Mouse (Mus musculus) spleen, adult 2 months (tissue): Measurements from ENCODE around the gene Gadd45b. TPM values are rescaled to one million over a fixed set of nuclear protein-coding genes. Genes with fewer than 3 reads are reported as not detected.
A peak's percentile ranks its signal among the peaks of the same experiment; 100 is the strongest.

ENCODE experiments used
- DNase-seq, 2 experiments: peaks; one replicate each; pipeline versions ENCODE4 v3.0.0 to v3.0.0-alpha.2; 2012 to 2021; ENCODE audit warnings: low spot score in 2 of 2, low read depth in 1 of 2
- H3K27ac ChIP-seq: fragments of 200-500 bp; 2 replicates; pipeline ENCODE4 v1.5.1; 2012; ENCODE audit warnings: low read length, inconsistent platforms; ENCODE audit not compliant: insufficient read depth
- H3K27me3 ChIP-seq: fragments of 200-500 bp; 2 replicates; pipeline ENCODE4 v1.6.1; 2012; ENCODE audit warnings: mild to moderate bottlenecking, moderate library complexity, low read length, inconsistent platforms; ENCODE audit not compliant: control insufficient read depth, insufficient read depth
- H3K36me3 ChIP-seq: fragments of 200-500 bp; 2 replicates; pipeline ENCODE4 v1.6.1; 2012; ENCODE audit warnings: mild to moderate bottlenecking, low read length, inconsistent platforms; ENCODE audit not compliant: control insufficient read depth, insufficient read depth
- H3K4me1 ChIP-seq: fragments of 200-500 bp; 2 replicates; pipeline ENCODE4 v1.6.1; 2011; ENCODE audit warnings: inconsistent platforms; ENCODE audit not compliant: control insufficient read depth, insufficient read depth, insufficient read length
- H3K4me3 ChIP-seq: fragments of 200-500 bp; 2 replicates; pipeline ENCODE4 v1.5.1; 2011; ENCODE audit warnings: mild to moderate bottlenecking, inconsistent platforms; ENCODE audit not compliant: insufficient read depth, insufficient read length; ENCODE audit errors: extremely low read depth
- CTCF ChIP-seq: fragments of 200-500 bp; IDR thresholded peaks from 2 replicates; pipeline ENCODE4 v1.5.1; 2011; ENCODE audit warnings: mild to moderate bottlenecking, inconsistent platforms; ENCODE audit not compliant: insufficient read depth, insufficient read length, insufficient replicate concordance; ENCODE audit errors: extremely low read depth
- POLR2A ChIP-seq: fragments of 200-500 bp; IDR thresholded peaks from 2 replicates; pipeline ENCODE4 v1.6.1; 2011; ENCODE audit warnings: low read depth, low read length, inconsistent platforms
- WGBS: fragments of 180-500 bp; shearing (Covaris S2); methylation state at CpG from one replicate; pipeline ENCODE4 v1.1.7; 2018; 5-methylcytosine and 5-hydroxymethylcytosine counted together
- polyA plus RNA-seq: library from polyadenylated mRNA; depleted of rRNA; stranded (reverse); fragments of >200 nt; gene quantifications from 2 replicates; pipeline ENCODE4 v1.2.3, GENCODE M21; 2012

Gene Gadd45b
- polyA plus RNA-seq, 1 experiment: 35.7 TPM

DNA sequence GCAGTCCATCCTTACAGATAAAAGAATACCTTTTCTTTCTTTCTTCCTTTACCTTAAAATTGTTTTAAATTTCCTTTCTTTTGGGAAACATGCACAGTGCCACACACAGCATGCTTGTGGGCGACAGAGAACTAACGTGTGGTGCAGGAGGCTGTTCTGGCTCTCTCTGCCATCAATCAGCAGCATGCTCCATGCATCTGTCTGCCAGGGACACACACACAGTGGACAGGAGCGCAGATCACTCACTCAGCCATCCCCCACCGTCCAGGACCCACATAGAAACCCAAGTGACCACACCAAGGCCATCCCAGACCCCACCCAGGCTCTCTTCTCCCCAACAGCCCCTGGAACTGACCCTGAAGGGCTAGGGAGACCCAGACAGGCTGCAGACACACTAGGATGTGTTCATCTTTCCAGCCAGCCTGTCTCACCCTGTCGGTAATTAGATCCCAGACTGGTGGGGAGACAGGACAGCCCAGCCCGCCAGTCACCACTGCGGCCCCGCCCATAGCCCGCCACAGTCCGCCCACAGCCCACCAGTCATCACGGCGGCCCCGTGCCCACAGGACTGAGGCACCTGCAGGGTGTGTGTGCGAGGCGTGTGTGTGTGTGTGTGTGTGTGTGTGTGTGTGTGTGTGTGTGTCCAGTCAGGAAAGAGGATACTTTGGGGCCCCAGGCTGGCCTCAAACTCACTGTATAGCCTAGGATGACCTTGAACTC, 9.1 kb downstream of the Gadd45b start:
- WGBS: 23% methylated on average over 14 of the region's 15 CpGs
- H3K27me3 ChIP-seq: no peaks in the 10 kb centered on the region

DNA sequence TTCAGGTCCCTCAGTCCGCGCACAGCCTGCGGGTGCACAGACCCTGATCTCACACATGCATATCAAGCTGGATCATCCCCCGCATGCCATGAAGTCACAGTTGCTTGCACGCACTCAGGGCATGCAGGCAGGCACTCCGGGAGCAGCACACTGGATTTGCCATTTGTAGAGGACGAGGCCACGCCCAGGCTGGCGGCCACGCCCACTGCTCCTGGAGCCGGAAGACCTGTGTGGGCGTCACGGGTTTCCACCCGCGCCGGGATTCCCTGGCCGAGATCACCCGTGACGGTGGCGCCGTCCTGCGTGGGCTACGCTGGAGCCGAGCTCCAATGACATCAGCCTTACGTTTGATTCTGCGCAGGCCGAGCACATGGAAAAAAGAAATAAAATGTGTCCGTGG, 9.8 kb downstream of the Gadd45b start:
- Histone ChIP-seq H3K4me1 (peaks cover 46% of the 10 kb centered on the region), H3K27ac (no peak overlapping the region)
- DNase-seq: peak in 1 of 2 experiments; percentile 68

More for the DNA sequence above, 9.1 kb downstream of the Gadd45b start:
- H3K36me3 ChIP-seq: no peaks in the 10 kb centered on the region
- peaks cover 46% of the 10 kb centered on the region for H3K4me1 ChIP-seq
- no peak overlapping the region for H3K27ac ChIP-seq
- no peak overlapping the region for H3K4me3 ChIP-seq
- DNase-seq: no peak
- TF ChIP-seq POLR2A (no peak), CTCF (no peak)

DNA sequence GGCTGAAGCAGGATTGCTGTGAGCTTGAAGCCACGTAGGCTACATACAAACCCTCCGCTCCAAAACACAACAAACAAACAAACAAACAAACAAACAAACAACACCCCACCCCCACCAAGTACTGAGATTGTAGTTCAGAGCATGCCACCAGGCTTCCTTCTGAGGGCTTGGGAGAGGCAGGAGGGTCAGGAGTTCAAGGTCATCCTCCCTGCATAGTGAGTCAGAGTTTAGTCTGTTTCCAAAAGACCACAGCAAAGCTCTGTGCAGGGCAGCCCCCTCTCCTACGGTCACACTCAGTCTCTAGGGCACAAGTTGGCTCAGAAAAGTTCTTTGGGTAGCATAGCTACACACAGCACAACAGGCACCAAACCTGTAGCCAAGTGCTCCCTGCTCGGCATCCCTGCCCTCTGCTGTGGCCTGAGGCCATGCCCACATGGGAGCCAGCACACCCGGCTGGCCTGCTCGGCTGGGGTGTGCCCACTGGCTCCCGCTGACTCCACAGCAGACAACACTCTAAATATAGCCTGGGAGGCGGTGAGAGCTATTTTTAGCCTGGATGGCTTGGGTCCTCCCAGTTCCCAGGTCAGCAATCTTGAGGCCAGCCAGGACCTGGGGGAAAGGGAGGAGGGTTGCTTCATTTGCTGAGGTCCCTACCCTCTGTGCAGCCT, 10.6 kb downstream of the Gadd45b start:
- TF ChIP-seq CTCF (no peak), POLR2A (no peak)
- DNase-seq: no peak
- H3K4me3 ChIP-seq: no peak overlapping the region
- H3K27me3 ChIP-seq: no peaks in the 10 kb centered on the region
- WGBS: 50% methylated on average over 8 of the region's 8 CpGs
- H3K36me3 ChIP-seq: no peaks in the 10 kb centered on the region
- peaks cover 46% of the 10 kb centered on the region for H3K4me1 ChIP-seq
- H3K27ac ChIP-seq: no peak overlapping the region

More for the DNA sequence above, 9.8 kb downstream of the Gadd45b start:
- Histone ChIP-seq H3K27me3 (no peaks in the 10 kb centered on the region), H3K4me3 (peak overlapping the region; percentile 43; the same call in 1 of the 2 replicates), H3K36me3 (no peaks in the 10 kb centered on the region)
- no peak for TF ChIP-seq CTCF
- no peak for TF ChIP-seq POLR2A
- WGBS: 2% methylated on average over 28 of the region's 28 CpGs

DNA sequence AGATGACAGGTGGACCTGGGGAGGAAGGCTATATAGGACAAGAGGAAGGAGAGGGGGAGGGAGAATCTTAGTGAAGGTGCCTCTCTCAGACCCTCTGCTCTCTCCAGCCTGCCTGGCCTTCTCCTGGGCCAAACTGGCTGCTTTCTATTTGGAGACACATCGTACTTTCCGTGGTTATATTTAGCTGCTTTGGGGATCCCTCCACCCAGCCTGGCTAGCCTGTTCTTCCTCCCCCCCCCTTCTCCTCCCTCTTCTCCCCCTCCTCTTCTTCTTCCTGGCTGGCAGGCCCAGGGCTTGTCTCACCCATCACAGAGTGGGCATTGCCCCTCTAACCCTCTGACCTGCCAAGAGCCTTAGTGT, 11.1 kb downstream of the Gadd45b start:
- DNase-seq: no peak
- WGBS: 18% methylated on average over 2 of the region's 2 CpGs
- no peaks in the 10 kb centered on the region for H3K27me3 ChIP-seq
- peaks cover 42% of the 10 kb centered on the region for H3K4me1 ChIP-seq
- no peak overlapping the region for H3K27ac ChIP-seq
- TF ChIP-seq POLR2A (no peak), CTCF (no peak)
- no peaks in the 10 kb centered on the region for H3K36me3 ChIP-seq
- H3K4me3 ChIP-seq: no peak overlapping the region

DNA sequence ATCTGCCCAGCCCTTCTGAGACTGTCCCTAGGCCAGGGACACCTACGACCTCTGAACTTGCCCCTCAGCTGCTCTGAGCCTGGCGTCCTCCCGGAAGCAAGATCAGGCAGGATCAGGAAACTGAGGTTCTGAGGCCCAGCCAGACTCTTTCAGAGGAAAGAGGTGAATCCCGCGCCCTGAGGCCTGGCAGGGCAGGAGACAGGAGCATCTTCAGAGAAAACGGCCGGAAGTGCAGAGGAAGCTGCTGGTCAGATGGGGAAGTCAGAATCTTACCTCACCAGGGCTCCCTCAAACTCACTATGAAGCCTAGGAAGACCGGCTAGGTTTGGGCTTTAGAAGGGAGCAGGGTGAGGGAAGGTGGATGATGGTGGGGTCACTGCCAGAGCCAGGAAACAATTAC, 13.0 kb downstream of the Gadd45b start:
- Histone ChIP-seq H3K27me3 (no peaks in the 10 kb centered on the region), H3K4me1 (peaks cover 24% of the 10 kb centered on the region), H3K27ac (no peak overlapping the region), H3K4me3 (no peak overlapping the region), H3K36me3 (no peaks in the 10 kb centered on the region)
- 18% methylated on average over 8 of the region's 8 CpGs for WGBS
- TF ChIP-seq CTCF (no peak), POLR2A (no peak)
- DNase-seq: no peak

DNA sequence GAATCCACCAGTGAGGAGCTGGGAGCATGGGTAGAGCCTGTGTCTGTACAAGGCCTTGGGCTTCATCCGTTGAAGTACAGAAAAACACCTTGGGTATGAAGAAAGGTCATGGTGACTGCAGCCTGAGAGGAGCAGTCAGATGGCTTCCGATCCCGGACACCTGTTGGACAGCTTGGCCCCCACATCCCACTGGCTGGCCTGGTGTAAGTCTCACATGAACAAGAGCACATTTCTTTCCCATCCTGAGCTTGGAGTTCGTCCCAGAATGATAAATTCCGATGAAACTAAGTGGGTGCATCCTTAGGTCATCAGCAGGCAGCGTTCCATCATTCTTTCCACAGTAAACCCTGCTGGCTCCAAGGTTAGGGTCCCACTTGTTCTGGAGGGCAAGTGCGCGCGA, 13.8 kb downstream of the Gadd45b start:
- WGBS: 87% methylated on average over 9 of the region's 9 CpGs
- Histone ChIP-seq H3K27ac (no peak overlapping the region), H3K4me1 (peaks cover 23% of the 10 kb centered on the region), H3K4me3 (no peak overlapping the region), H3K27me3 (no peaks in the 10 kb centered on the region), H3K36me3 (no peaks in the 10 kb centered on the region)
- DNase-seq: no peak
- TF ChIP-seq POLR2A (no peak), CTCF (no peak)

DNA sequence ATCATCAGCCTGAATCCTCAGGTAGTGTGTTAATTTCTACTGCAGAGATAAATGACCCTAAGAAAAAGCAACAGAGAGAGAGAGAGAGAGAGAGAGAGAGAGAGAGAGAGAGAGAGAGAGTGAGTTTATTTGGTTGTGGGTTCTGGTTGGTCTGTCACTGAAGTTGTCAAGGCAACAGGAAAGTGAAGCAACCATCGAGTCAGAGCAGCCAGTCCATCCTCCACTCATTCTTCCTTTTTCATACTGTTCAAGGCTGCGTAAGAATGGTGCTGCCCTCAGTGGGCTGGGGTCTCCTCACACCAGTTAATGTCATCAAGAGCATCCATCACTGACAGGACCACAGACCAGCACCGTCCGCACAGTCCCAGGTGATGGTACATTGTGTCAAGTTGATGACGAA, 14.4 kb downstream of the Gadd45b start:
- H3K36me3 ChIP-seq: no peaks in the 10 kb centered on the region
- 68% methylated on average over 5 of the region's 5 CpGs for WGBS
- H3K4me3 ChIP-seq: no peak overlapping the region
- H3K4me1 ChIP-seq: peaks cover 18% of the 10 kb centered on the region
- no peak for TF ChIP-seq CTCF
- TF ChIP-seq POLR2A: no peak
- H3K27me3 ChIP-seq: no peaks in the 10 kb centered on the region
- no peak for DNase-seq
- H3K27ac ChIP-seq: no peak overlapping the region
